Mouse (Mus musculus) C2C12 (cell line): ENCODE data around the gene Zfp985.
"Not testable (repeated sequence)": the region's sequence is repeated elsewhere in the genome, so short reads cannot be mapped to it uniquely, and the experiment has no call there.

Experiments
- CEBPB ChIP-seq: IDR thresholded peaks from one replicate; pipeline ENCODE4 v1.6.1; 2011; ENCODE audit warnings: low read depth, mild to moderate bottlenecking, control low read depth, moderate library complexity
- CTCF ChIP-seq: IDR thresholded peaks from one replicate; pipeline ENCODE4 v1.5.1; 2011; ENCODE audit not compliant: control insufficient read depth, insufficient read depth, insufficient read length
- FOSL1 ChIP-seq: IDR thresholded peaks from one replicate; pipeline ENCODE4 v1.8.0; 2011; ENCODE audit warnings: mild to moderate bottlenecking, low read length; ENCODE audit not compliant: poor library complexity, insufficient read depth, severe bottlenecking
- MAX ChIP-seq: IDR thresholded peaks from one replicate; pipeline ENCODE4 v1.6.1; 2011; ENCODE audit warnings: mild to moderate bottlenecking, control low read depth
- MYOG ChIP-seq: IDR thresholded peaks from one replicate; pipeline ENCODE4 v1.6.1; 2011; ENCODE audit not compliant: control insufficient read depth, insufficient read length; ENCODE audit errors: extremely low read depth
- USF1 ChIP-seq: IDR thresholded peaks from one replicate; pipeline ENCODE4 v1.6.1; 2011; ENCODE audit warnings: low read depth, mild to moderate bottlenecking, control low read depth, moderate library complexity

GRCm38 (mm10) chr4:147606511-147606910 is 53.4 kb downstream of the Zfp985 start:
- TF ChIP-seq CTCF, USF1, MAX, FOSL1, MYOG, CEBPB: not testable (repeated sequence)
